Mouse (Mus musculus) heart, adult 10 weeks (tissue): ENCODE measurements around the gene Slc15a3. TPM values are rescaled to one million over a fixed set of nuclear protein-coding genes. Genes with fewer than 3 reads are reported as not detected.

Experiments used
- polyA plus RNA-seq: library from polyadenylated mRNA; stranded (reverse); fragments of 350-450 nt; fragmentation: Illumina TruSeq; extraction: RNeasy Lipid Tissue Mini Kit (QIAGEN cat#74804); gene quantifications from one replicate; pipeline ENCODE4 v1.2.3, GENCODE M21; 2014; ENCODE audit warnings: low read depth, low replicate concordance

Slc15a3 gene
- polyA plus RNA-seq: 3.0 TPM

GRCm38 (mm10) chr19:10839010-10839892 lies at the start of gene Slc15a3:
Gene Slc15a3, plus strand, starts transcription at chr19:10839727.

GRCm38 (mm10) chr19:10829436-10830175 lies 9.9 kb upstream of the Slc15a3 start, which contains the start of gene Cd6:
Gene Cd6, minus strand, starts transcription at chr19:10830058.

GRCm38 (mm10) chr19:10869886-10870527 lies 30.5 kb downstream of the Slc15a3 start, which contains the start of gene Tmem132a:
Gene Tmem132a, minus strand, starts transcription at chr19:10869940.

GRCm38 (mm10) chr19:10881426-10882154 lies 42.1 kb downstream of the Slc15a3 start, which contains the start of gene Tmem109:
Gene Tmem109, minus strand, starts transcription at chr19:10882001.

GRCm38 (mm10) chr19:10895016-10895528 lies 55.5 kb downstream of the Slc15a3 start, which contains the start of gene Prpf19:
Gene Prpf19, plus strand, starts transcription at chr19:10895231.

Other genes starting within 250 kb of the Slc15a3 start
- gene Ddb1, start 234.4 kb upstream of the Slc15a3 start, polyA plus RNA-seq: 142 TPM
- 6.9 TPM for gene Tkfc, start 234.1 kb upstream of the Slc15a3 start, polyA plus RNA-seq
- gene Vwce, start 205.5 kb upstream of the Slc15a3 start, polyA plus RNA-seq: not detected
- not detected for gene Pga5, start 161.7 kb upstream of the Slc15a3 start, polyA plus RNA-seq
- 25.9 TPM for gene Vps37c, start 151.0 kb upstream of the Slc15a3 start, polyA plus RNA-seq
- not detected for gene Cd5, start 100.7 kb upstream of the Slc15a3 start, polyA plus RNA-seq
- gene Cd6, start 9.7 kb upstream of the Slc15a3 start, polyA plus RNA-seq: not detected
- 6.8 TPM for gene Tmem132a, start 30.2 kb downstream of the Slc15a3 start, polyA plus RNA-seq
- 126 TPM for gene Tmem109, start 42.3 kb downstream of the Slc15a3 start, polyA plus RNA-seq
- gene Prpf19, start 55.5 kb downstream of the Slc15a3 start, polyA plus RNA-seq: 294 TPM
- not detected for gene Zp1, start 80.9 kb downstream of the Slc15a3 start, polyA plus RNA-seq
- not detected for gene Ptgdr2, start 97.4 kb downstream of the Slc15a3 start, polyA plus RNA-seq
- gene Ccdc86, start 109.5 kb downstream of the Slc15a3 start, polyA plus RNA-seq: 6.2 TPM
- not detected for gene Ms4a10, start 134.9 kb downstream of the Slc15a3 start, polyA plus RNA-seq
- not detected for gene Ms4a15, start 153.5 kb downstream of the Slc15a3 start, polyA plus RNA-seq
- gene Ms4a18, start 178.3 kb downstream of the Slc15a3 start, polyA plus RNA-seq: not detected
- 0.60 TPM for gene Ms4a8a, start 241.4 kb downstream of the Slc15a3 start, polyA plus RNA-seq